Mouse (Mus musculus) MEL-GATA-1-ER (cell line): ENCODE measurements around the gene Krt24.
"Not testable (repeated sequence)": the region's sequence is repeated elsewhere in the genome, so short reads cannot be mapped to it uniquely, and the experiment has no call there.

Experiments used
- DNase-seq: peaks from one replicate; pipeline ENCODE4 v3.0.0-alpha.2; 2012; ENCODE audit warnings: low read depth; ENCODE audit errors: extremely low read depth

The Krt24 gene

GRCm38 (mm10) chr11:99253893-99254292 is 31.2 kb downstream of the Krt24 start:
- DNase-seq, result no peak

GRCm38 (mm10) chr11:99252671-99253070 is 32.4 kb downstream of the Krt24 start:
- DNase-seq, result no peak

- no peak for DNase-seq
Observed at GRCm38 (mm10) chr11:99250666-99251065, 34.4 kb downstream of the Krt24 start.

GRCm38 (mm10) chr11:99250241-99250640 is 34.8 kb downstream of the Krt24 start:
- no peak for DNase-seq

GRCm38 (mm10) chr11:99249115-99249514 is 35.9 kb downstream of the Krt24 start:
- no peak for DNase-seq

- DNase-seq, result no peak
Observed at GRCm38 (mm10) chr11:99247916-99248315, 37.1 kb downstream of the Krt24 start.

- not testable (repeated sequence) for DNase-seq
Observed at GRCm38 (mm10) chr11:99244519-99244918, 40.5 kb downstream of the Krt24 start.

- DNase-seq, result no peak
Observed at GRCm38 (mm10) chr11:99243820-99244374, 41.2 kb downstream of the Krt24 start, which contains the start of gene Krt222. TSS of gene Krt222 (minus strand) at chr11:99244085.

GRCm38 (mm10) chr11:99243200-99243819 is 41.8 kb downstream of the Krt24 start:
- no peak for DNase-seq

- no peak for DNase-seq
Observed at GRCm38 (mm10) chr11:99242056-99242455, 43.0 kb downstream of the Krt24 start.

- no peak for DNase-seq
Observed at GRCm38 (mm10) chr11:99238468-99238867, 46.6 kb downstream of the Krt24 start.

- no peak for DNase-seq
Observed at GRCm38 (mm10) chr11:99231049-99231816, 53.8 kb downstream of the Krt24 start.

GRCm38 (mm10) chr11:99230261-99231048 is 54.6 kb downstream of the Krt24 start, which contains the start of gene Smarce1:
TSS of gene Smarce1 (minus strand) at chr11:99231017.
- peak; percentile 48 for DNase-seq
